Mouse (Mus musculus): Measurements from ENCODE around the gene Ugt1a8.
"Not testable (repeated sequence)": the region's sequence is repeated elsewhere in the genome, so short reads cannot be mapped to it uniquely, and the experiment has no call there.

Ugt1a8 gene

GRCm38 (mm10) chr1:88109027-88109557 lies 21.5 kb downstream of the Ugt1a8 start:
- DNase-seq (ENCODE audit: low spot score): not testable (repeated sequence)

GRCm38 (mm10) chr1:88109604-88110003 lies 22.0 kb downstream of the Ugt1a8 start:
- DNase-seq (ENCODE audit: low spot score): not testable (repeated sequence)

- DNase-seq (ENCODE audit: low spot score): not testable (repeated sequence)
Observed at GRCm38 (mm10) chr1:88112769-88113168, 25.2 kb downstream of the Ugt1a8 start.

- not testable (repeated sequence) for DNase-seq (ENCODE audit: low spot score)
Observed at GRCm38 (mm10) chr1:88120550-88120949, 32.9 kb downstream of the Ugt1a8 start.

- peak; percentile 51 for DNase-seq (ENCODE audit: low spot score)
Observed at GRCm38 (mm10) chr1:88121521-88121920, 33.9 kb downstream of the Ugt1a8 start.

- DNase-seq (ENCODE audit: low spot score): not testable (repeated sequence)
Observed at GRCm38 (mm10) chr1:88125827-88126360, 38.3 kb downstream of the Ugt1a8 start.

- DNase-seq (ENCODE audit: low spot score): peak; percentile 28
Observed at GRCm38 (mm10) chr1:88129091-88129490, 41.5 kb downstream of the Ugt1a8 start.

- not testable (repeated sequence) for DNase-seq (ENCODE audit: low spot score)
Observed at GRCm38 (mm10) chr1:88130223-88130622, 42.6 kb downstream of the Ugt1a8 start.

GRCm38 (mm10) chr1:88133908-88134456 lies 46.4 kb downstream of the Ugt1a8 start:
- no peak for DNase-seq (ENCODE audit: low spot score)

GRCm38 (mm10) chr1:88134457-88135011 lies 46.9 kb downstream of the Ugt1a8 start, which contains the start of gene Ugt1a6a:
Ugt1a6a (plus strand) TSS chr1:88134809.
- DNase-seq (ENCODE audit: low spot score): peak; percentile 73

GRCm38 (mm10) chr1:88135229-88135904 lies 47.8 kb downstream of the Ugt1a8 start:
- DNase-seq (ENCODE audit: low spot score): not testable (repeated sequence)

GRCm38 (mm10) chr1:88136646-88137045 lies 49.0 kb downstream of the Ugt1a8 start:
- no peak for DNase-seq (ENCODE audit: low spot score)

GRCm38 (mm10) chr1:88137264-88137663 lies 49.7 kb downstream of the Ugt1a8 start:
- DNase-seq (ENCODE audit: low spot score): no peak

- no peak for DNase-seq (ENCODE audit: low spot score)
Observed at GRCm38 (mm10) chr1:88138145-88138544, 50.5 kb downstream of the Ugt1a8 start.

GRCm38 (mm10) chr1:88140492-88140891 lies 52.9 kb downstream of the Ugt1a8 start:
- DNase-seq (ENCODE audit: low spot score): peak; percentile 19

GRCm38 (mm10) chr1:88143966-88144675 lies 56.5 kb downstream of the Ugt1a8 start:
- peak; percentile 69 for DNase-seq (ENCODE audit: low spot score)

- not testable (repeated sequence) for DNase-seq (ENCODE audit: low spot score)
Observed at GRCm38 (mm10) chr1:88145278-88145677, 57.7 kb downstream of the Ugt1a8 start.

- DNase-seq (ENCODE audit: low spot score): not testable (repeated sequence)
Observed at GRCm38 (mm10) chr1:88150133-88150532, 62.5 kb downstream of the Ugt1a8 start.

GRCm38 (mm10) chr1:88158430-88158829 lies 70.8 kb downstream of the Ugt1a8 start:
- peak; percentile 33 for DNase-seq (ENCODE audit: low spot score)

GRCm38 (mm10) chr1:88165711-88166110 lies 78.1 kb downstream of the Ugt1a8 start, which contains the start of gene Ugt1a5:
Ugt1a5 (plus strand) TSS chr1:88166012.
- no peak for DNase-seq (ENCODE audit: low spot score)

GRCm38 (mm10) chr1:88172190-88172589 lies 84.6 kb downstream of the Ugt1a8 start:
- DNase-seq (ENCODE audit: low spot score): not testable (repeated sequence)

- no peak for DNase-seq (ENCODE audit: low spot score)
Observed at GRCm38 (mm10) chr1:88179657-88180056, 92.0 kb downstream of the Ugt1a8 start.
